Mouse (Mus musculus): ENCODE results near the gene Trio. TPM values are rescaled to one million over a fixed set of nuclear protein-coding genes. Genes with fewer than 3 reads are reported as not detected.

Gene Trio
- polyA plus RNA-seq, 1 experiment = 56.3 TPM

GRCm38 (mm10) chr15:28024031-28024964 is 1.4 kb downstream of the Trio start:
- H3K4me2 ChIP-seq (ENCODE audit: low read depth) = peak overlapping the region; percentile 95
- peak overlapping the region; percentile 99 for H3ac ChIP-seq (ENCODE audit: control insufficient read depth, insufficient read length)
- TF ChIP-seq SRF (IDR thresholded peaks at IDR 0.05; ENCODE audit: control insufficient read depth, insufficient read length, low read depth) = peak; percentile 12
- peak; percentile 88 for TF ChIP-seq POLR2AphosphoS2 (IDR thresholded peaks at IDR 0.05; ENCODE audit: insufficient read length, low read depth)
- no peak for TF ChIP-seq E2F4 (IDR thresholded peaks at IDR 0.05; ENCODE audit: insufficient read depth)
- no peak for TF ChIP-seq REST (IDR thresholded peaks at IDR 0.05; ENCODE audit: insufficient read depth, insufficient read length)
- peak in 1 of 3 experiments; percentile 24 for TF ChIP-seq MYOG (IDR thresholded peaks at IDR 0.05; ENCODE audit: control insufficient read depth in 1 of 3, insufficient read depth in 1 of 3, insufficient read length in 2 of 3, low read depth in 2 of 3)
- no peak for TF ChIP-seq TCF12 (IDR thresholded peaks at IDR 0.05; ENCODE audit: insufficient read depth, poor library complexity, severe bottlenecking)
- TF ChIP-seq MYOD1 (IDR thresholded peaks at IDR 0.05; ENCODE audit: control insufficient read depth in 1 of 3, insufficient read length in 2 of 3, low read depth in 2 of 3) = peak in 1 of 3 experiments; percentile 33
- TF ChIP-seq CEBPB (IDR thresholded peaks at IDR 0.05; ENCODE audit: insufficient read depth, poor library complexity, severe bottlenecking) = no peak
- no peak for TF ChIP-seq MAX (IDR thresholded peaks at IDR 0.05; ENCODE audit: low read depth)
- TF ChIP-seq USF1 (IDR thresholded peaks at IDR 0.05; ENCODE audit: low read depth) = no peak
- TF ChIP-seq POLR2A (IDR thresholded peaks at IDR 0.05; ENCODE audit: insufficient read length, low read depth) = peak; percentile 82
- no peak for TF ChIP-seq TCF3 (IDR thresholded peaks at IDR 0.05; ENCODE audit: insufficient read length, low read depth)
- no peaks in the 10 kb centered on the region for H3K36me3 ChIP-seq (ENCODE audit: control insufficient read depth, insufficient read depth)
- no peaks in the 10 kb centered on the region for H3K27me3 ChIP-seq (ENCODE audit: control insufficient read depth, insufficient read depth, insufficient read length)
- H3K79me2 ChIP-seq (ENCODE audit: control insufficient read depth, insufficient read depth) = peaks cover 56% of the 10 kb centered on the region
- peak overlapping the region; percentile 62 for H3K4me3 ChIP-seq

GRCm38 (mm10) chr15:28021591-28022209 is 3.9 kb downstream of the Trio start:
- H3K4me3 ChIP-seq = peak overlapping the region; percentile 62
- TF ChIP-seq USF1 (IDR thresholded peaks at IDR 0.05; ENCODE audit: low read depth) (no peak), CEBPB (IDR thresholded peaks at IDR 0.05; ENCODE audit: insufficient read depth, poor library complexity, severe bottlenecking) (no peak), MAX (IDR thresholded peaks at IDR 0.05; ENCODE audit: low read depth) (no peak), SRF (IDR thresholded peaks at IDR 0.05; ENCODE audit: control insufficient read depth, insufficient read length, low read depth) (no peak), E2F4 (IDR thresholded peaks at IDR 0.05; ENCODE audit: insufficient read depth) (no peak), POLR2A (IDR thresholded peaks at IDR 0.05; ENCODE audit: insufficient read length, low read depth) (no peak), TCF12 (IDR thresholded peaks at IDR 0.05; ENCODE audit: insufficient read depth, poor library complexity, severe bottlenecking) (no peak)
- peak overlapping the region; percentile 95 for H3K4me2 ChIP-seq (ENCODE audit: low read depth)
- H3K27me3 ChIP-seq (ENCODE audit: control insufficient read depth, insufficient read depth, insufficient read length) = no peaks in the 10 kb centered on the region
- no peak overlapping the region for H3ac ChIP-seq (ENCODE audit: control insufficient read depth, insufficient read length)
- H3K79me2 ChIP-seq (ENCODE audit: control insufficient read depth, insufficient read depth) = peaks cover 82% of the 10 kb centered on the region
- H3K36me3 ChIP-seq (ENCODE audit: control insufficient read depth, insufficient read depth) = no peaks in the 10 kb centered on the region

- Histone ChIP-seq H3ac (ENCODE audit: control insufficient read depth, insufficient read length) (no peak overlapping the region), H3K4me3 (no peak overlapping the region), H3K27me3 (ENCODE audit: control insufficient read depth, insufficient read depth, insufficient read length) (no peaks in the 10 kb centered on the region), H3K79me2 (ENCODE audit: control insufficient read depth, insufficient read depth) (peaks cover 98% of the 10 kb centered on the region), H3K4me2 (ENCODE audit: low read depth) (peak overlapping the region; percentile 43), H3K36me3 (ENCODE audit: control insufficient read depth, insufficient read depth) (no peaks in the 10 kb centered on the region)
- TF ChIP-seq MYOD1 (IDR thresholded peaks at IDR 0.05; ENCODE audit: control insufficient read depth in 1 of 3, insufficient read length in 2 of 3, low read depth in 2 of 3) (no peak), SRF (IDR thresholded peaks at IDR 0.05; ENCODE audit: control insufficient read depth, insufficient read length, low read depth) (no peak), CEBPB (IDR thresholded peaks at IDR 0.05; ENCODE audit: insufficient read depth, poor library complexity, severe bottlenecking) (peak; percentile 98)
Measured at GRCm38 (mm10) chr15:28019393-28020070, 6.1 kb downstream of the Trio start.

GRCm38 (mm10) chr15:28007516-28007915 is 18.1 kb downstream of the Trio start:
- Histone ChIP-seq H3K27me3 (ENCODE audit: control insufficient read depth, insufficient read depth, insufficient read length) (no peaks in the 10 kb centered on the region), H3K4me3 (no peak overlapping the region), H3K36me3 (ENCODE audit: control insufficient read depth, insufficient read depth) (peaks cover 4% of the 10 kb centered on the region), H3K4me2 (ENCODE audit: low read depth) (no peak overlapping the region), H3ac (ENCODE audit: control insufficient read depth, insufficient read length) (no peak overlapping the region), H3K79me2 (ENCODE audit: control insufficient read depth, insufficient read depth) (peaks cover 100% of the 10 kb centered on the region)
- TF ChIP-seq MYOD1 (IDR thresholded peaks at IDR 0.05; ENCODE audit: control insufficient read depth in 1 of 3, insufficient read length in 2 of 3, low read depth in 2 of 3) = peak in 1 of 3 experiments; percentile 19
- TF ChIP-seq MYOG (IDR thresholded peaks at IDR 0.05; ENCODE audit: control insufficient read depth in 1 of 3, insufficient read depth in 1 of 3, insufficient read length in 2 of 3, low read depth in 2 of 3) = no peak
- TF ChIP-seq CEBPB (IDR thresholded peaks at IDR 0.05; ENCODE audit: insufficient read depth, poor library complexity, severe bottlenecking) = no peak

Measured in myocyte (in vitro differentiated cells).